Mouse (Mus musculus): ENCODE results near the gene Celf2.
"Not testable (repeated sequence)": the region's sequence is repeated elsewhere in the genome, so short reads cannot be mapped to it uniquely, and the experiment has no call there.

Gene Celf2

GRCm38 (mm10) chr2:7509463-7509862, at the start of gene Celf2:
TSS of gene Celf2 (minus strand) at chr2:7509563.
- in situ Hi-C loops (cut with MboI; ENCODE audit: unreplicated experiment in 2 of 2): not testable (repeated sequence)

GRCm38 (mm10) chr2:7555144-7555892, 46.0 kb upstream of the Celf2 start:
- in situ Hi-C loops (cut with MboI; ENCODE audit: unreplicated experiment in 2 of 2): no loop called here

- in situ Hi-C loops (cut with MboI; ENCODE audit: unreplicated experiment in 2 of 2): no loop called here
Observed at GRCm38 (mm10) chr2:7554601-7555000, 45.2 kb upstream of the Celf2 start.

GRCm38 (mm10) chr2:7552887-7553286, 43.5 kb upstream of the Celf2 start:
- in situ Hi-C loops (cut with MboI; ENCODE audit: unreplicated experiment in 2 of 2): no loop called here

- in situ Hi-C loops (cut with MboI; ENCODE audit: unreplicated experiment in 2 of 2): no loop called here
Observed at GRCm38 (mm10) chr2:7548886-7549285, 39.5 kb upstream of the Celf2 start.

- in situ Hi-C loops (cut with MboI; ENCODE audit: unreplicated experiment in 2 of 2): no loop called here
Observed at GRCm38 (mm10) chr2:7534615-7535204, 25.3 kb upstream of the Celf2 start.

- in situ Hi-C loops (cut with MboI; ENCODE audit: unreplicated experiment in 2 of 2): no loop called here
Observed at GRCm38 (mm10) chr2:7534195-7534594, 24.8 kb upstream of the Celf2 start.

GRCm38 (mm10) chr2:7531185-7531960, 22.0 kb upstream of the Celf2 start:
- in situ Hi-C loops (cut with MboI; ENCODE audit: unreplicated experiment in 2 of 2): no loop called here

- in situ Hi-C loops (cut with MboI; ENCODE audit: unreplicated experiment in 2 of 2): no loop called here
Observed at GRCm38 (mm10) chr2:7530461-7531184, 21.3 kb upstream of the Celf2 start.

- in situ Hi-C loops (cut with MboI; ENCODE audit: unreplicated experiment in 2 of 2): no loop called here
Observed at GRCm38 (mm10) chr2:7529637-7530036, 20.3 kb upstream of the Celf2 start.

GRCm38 (mm10) chr2:7526696-7527095, 17.3 kb upstream of the Celf2 start:
- in situ Hi-C loops (cut with MboI; ENCODE audit: unreplicated experiment in 2 of 2): no loop called here

GRCm38 (mm10) chr2:7519473-7519872, 10.1 kb upstream of the Celf2 start:
- in situ Hi-C loops (cut with MboI; ENCODE audit: unreplicated experiment in 2 of 2): no loop called here

- in situ Hi-C loops (cut with MboI; ENCODE audit: unreplicated experiment in 2 of 2): no loop called here
Observed at GRCm38 (mm10) chr2:7493420-7493819, 15.9 kb downstream of the Celf2 start.

- in situ Hi-C loops (cut with MboI; ENCODE audit: unreplicated experiment in 2 of 2): no loop called here
Observed at GRCm38 (mm10) chr2:7484974-7485373, 24.4 kb downstream of the Celf2 start.

- in situ Hi-C loops (cut with MboI; ENCODE audit: unreplicated experiment in 2 of 2): no loop called here
Observed at GRCm38 (mm10) chr2:7482062-7482461, 27.3 kb downstream of the Celf2 start.

- in situ Hi-C loops (cut with MboI; ENCODE audit: unreplicated experiment in 2 of 2): no loop called here
Observed at GRCm38 (mm10) chr2:7460329-7461056, 48.9 kb downstream of the Celf2 start.

- in situ Hi-C loops (cut with MboI; ENCODE audit: unreplicated experiment in 2 of 2): no loop called here
Observed at GRCm38 (mm10) chr2:7438721-7439282, 70.6 kb downstream of the Celf2 start.

GRCm38 (mm10) chr2:7426481-7426880, 82.9 kb downstream of the Celf2 start:
- in situ Hi-C loops (cut with MboI; ENCODE audit: unreplicated experiment in 2 of 2): no loop called here

- in situ Hi-C loops (cut with MboI; ENCODE audit: unreplicated experiment in 2 of 2): no loop called here
Observed at GRCm38 (mm10) chr2:7400530-7400929, 108.8 kb downstream of the Celf2 start.

GRCm38 (mm10) chr2:7395935-7396334, 113.4 kb downstream of the Celf2 start:
- in situ Hi-C loops (cut with MboI; ENCODE audit: unreplicated experiment in 2 of 2): no loop called here

Data from v-Abl transformed pro-B cells (cell line).